Mouse (Mus musculus): ENCODE results near the gene Armc7.

GRCm38 (mm10) chr11:115455619-115456018 is 19.8 kb upstream of the Armc7 start:
- no peak for TF ChIP-seq GATA1 (IDR thresholded peaks at IDR 0.05; ENCODE audit: borderline replicate concordance, low read length)
- no peak for TF ChIP-seq FLI1 (IDR thresholded peaks at IDR 0.05; ENCODE audit: low read length)

All from megakaryocyte, embryonic 14.5 days (primary cell).